Mouse (Mus musculus) left cerebral cortex, postnatal 36 days (tissue): Measurements from ENCODE around the gene Rtp4. TPM values are rescaled to one million over a fixed set of nuclear protein-coding genes. Genes with fewer than 3 reads are reported as not detected.

ENCODE experiments used
- total RNA-seq, 2 experiments: library from RNA; stranded (reverse); gene quantifications; 2 replicates each; pipeline ENCODE4 v1.2.3; 2021

The Rtp4 gene
- total RNA-seq, 2 experiments from 2014 or later, result 1.9 TPM

Other genes with a start within 250 kb of the Rtp4 start
- gene Rtp1, start 91.2 kb upstream of the Rtp4 start, total RNA-seq, result under 1 TPM; 0.35 to 0.36 TPM
- gene Masp1, start 524 bp downstream of the Rtp4 start, total RNA-seq, result 10 to 100 TPM; 14.2 to 16.9 TPM